Mouse (Mus musculus) testis, adult 2 months (tissue): ENCODE measurements around the gene Tmem203.

Experiments used
- CTCF ChIP-seq: fragments of 200-500 bp; IDR thresholded peaks from 2 replicates; pipeline ENCODE4 v1.5.1; 2012; ENCODE audit warnings: low read depth, mild to moderate bottlenecking, inconsistent platforms, low read length, moderate library complexity; ENCODE audit not compliant: control insufficient read depth, insufficient read depth, insufficient replicate concordance
- POLR2A ChIP-seq: fragments of 200-500 bp; IDR thresholded peaks from 2 replicates; pipeline ENCODE4 v1.6.1; 2012; ENCODE audit warnings: low read depth, mild to moderate bottlenecking, inconsistent platforms, low read length, moderate library complexity; ENCODE audit not compliant: control insufficient read depth

DNA sequence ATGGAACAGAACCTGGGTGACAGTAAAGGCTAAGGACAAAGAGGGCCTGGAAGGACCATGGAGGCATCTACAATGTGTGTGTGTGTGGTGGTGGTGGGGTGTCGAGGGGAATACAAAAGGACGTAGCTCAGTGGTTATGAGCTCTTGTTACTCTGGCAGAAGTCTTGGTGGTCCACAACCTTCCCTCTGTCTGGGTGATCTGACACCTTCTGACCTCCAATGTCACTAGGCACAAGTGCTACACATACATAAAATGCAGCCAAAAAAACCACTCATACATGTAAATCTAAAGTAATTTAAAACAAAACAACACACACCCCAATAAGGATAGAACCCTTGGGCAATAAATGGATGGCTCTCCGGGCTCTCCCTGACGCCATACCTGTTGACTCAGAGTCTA, 27.8 kb upstream of the Tmem203 start:
- TF ChIP-seq CTCF (no peak), POLR2A (no peak)
